Mouse (Mus musculus) MEL (cell line): ENCODE measurements around the gene Pid1.

Experiments used
- CTCF ChIP-seq, 3 experiments: IDR thresholded peaks in 2 of 3; conservative IDR thresholded peaks in 1 of 3; 2 replicates each; pipeline ENCODE4 v1.5.1; 2011 to 2012; ENCODE audit warnings: low read length in 3 of 3, low read depth in 2 of 3, mild to moderate bottlenecking in 2 of 3, improper control_type of control experiment in 1 of 3, inconsistent platforms in 1 of 3, mixed read lengths in 1 of 3, moderate library complexity in 1 of 3; ENCODE audit not compliant: control insufficient read depth in 1 of 3, insufficient read depth in 1 of 3, poor library complexity in 1 of 3, severe bottlenecking in 1 of 3
- GABPA ChIP-seq: IDR thresholded peaks from 2 replicates; pipeline ENCODE4 v1.6.1; 2012; ENCODE audit warnings: low read depth, mild to moderate bottlenecking, inconsistent platforms, low read length, improper control_type of control experiment, moderate library complexity
- MAX ChIP-seq: IDR thresholded peaks from 2 replicates; pipeline ENCODE4 v1.6.1; 2011; ENCODE audit warnings: low read length, improper control_type of control experiment
- MYC ChIP-seq: IDR thresholded peaks from 2 replicates; pipeline ENCODE4 v1.6.1; 2011; ENCODE audit warnings: low read depth, mild to moderate bottlenecking, low read length, improper control_type of control experiment, moderate library complexity
- RAD21 ChIP-seq: IDR thresholded peaks from 2 replicates; pipeline ENCODE4 v1.6.1; 2011; ENCODE audit warnings: mild to moderate bottlenecking, low read depth, low read length, improper control_type of control experiment
- RCOR1 ChIP-seq: IDR thresholded peaks from 2 replicates; pipeline ENCODE4 v1.6.1; 2012; ENCODE audit warnings: low read depth, mild to moderate bottlenecking, inconsistent platforms, low read length, improper control_type of control experiment
- USF1 ChIP-seq: IDR thresholded peaks from 2 replicates; pipeline ENCODE4 v1.6.1; 2014; ENCODE audit warnings: low read depth, mild to moderate bottlenecking, inconsistent platforms, low read length, improper control_type of control experiment, moderate library complexity
- USF2 ChIP-seq, 2 experiments: IDR thresholded peaks; 2 replicates each; pipeline ENCODE4 v1.6.1; 2011 to 2012; ENCODE audit warnings: improper control_type of control experiment in 2 of 2, low read length in 2 of 2, borderline replicate concordance in 1 of 2, inconsistent platforms in 1 of 2, low read depth in 1 of 2, mild to moderate bottlenecking in 1 of 2; ENCODE audit not compliant: insufficient read depth in 1 of 2

GRCm38 (mm10) chr1:84299719-84300118 lies 64.3 kb downstream of the Pid1 start:
- TF ChIP-seq MAX (no peak), CTCF (IDR thresholded peaks at IDR 0.05 in 2 of 3, conservative IDR thresholded peaks at IDR 0.05 in 1 of 3; ENCODE audit: control insufficient read depth in 1 of 3, insufficient read depth in 1 of 3, low read depth in 2 of 3, low read length in 3 of 3, poor library complexity in 1 of 3, severe bottlenecking in 1 of 3) (no peak), GABPA (no peak), USF1 (no peak), MYC (no peak), USF2 (IDR thresholded peaks at IDR 0.05; ENCODE audit: borderline replicate concordance in 1 of 2, insufficient read depth in 1 of 2, low read depth in 1 of 2, low read length in 2 of 2) (no peak), RCOR1 (no peak), RAD21 (no peak)
